Mouse (Mus musculus) liver, postnatal 0 days (tissue): ENCODE data around the gene Col6a5.

Experiments
- CTCF ChIP-seq: sonication (generic); IDR thresholded peaks from 2 replicates; pipeline ENCODE4 v1.5.1; 2016; ENCODE audit warnings: antibody characterized with exemption, low read depth
- EP300 ChIP-seq: IDR thresholded peaks from 2 replicates; pipeline ENCODE4 v1.6.1; 2016; ENCODE audit warnings: antibody characterized with exemption, low read depth, mild to moderate bottlenecking

DNA sequence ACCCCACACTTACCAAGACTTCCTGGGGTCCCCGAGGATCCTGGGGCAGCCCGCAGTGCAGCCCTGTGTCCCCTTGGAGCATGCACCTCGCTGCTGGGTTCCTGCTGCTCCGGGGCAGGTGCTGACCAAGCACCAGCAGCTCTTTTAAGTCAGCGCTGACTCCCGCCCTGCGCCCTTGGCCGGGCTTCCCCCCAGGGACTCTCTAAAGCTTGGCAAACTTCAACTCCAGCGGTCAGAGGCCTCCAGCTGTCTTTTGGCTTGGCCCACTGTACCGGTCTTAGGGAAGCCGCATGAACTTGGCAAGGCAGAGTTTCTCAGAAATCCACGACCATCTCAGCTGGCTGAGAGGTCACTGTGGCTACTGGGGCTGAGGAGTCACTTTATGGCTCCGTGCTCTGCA is at the start of gene Col6a5:
- no peak for TF ChIP-seq CTCF
- no peak for TF ChIP-seq EP300
